Mouse (Mus musculus) hindbrain, embryonic 16.5 days (tissue): Measurements from ENCODE around the gene Adtrp. TPM values are rescaled to one million over a fixed set of nuclear protein-coding genes. Genes with fewer than 3 reads are reported as not detected.

Source experiments
- ATAC-seq: fragments of 200-750 bp; cut with Nextera tagmentation; 2 replicates; pipeline ENCODE4 v1.8.0; 2017; ENCODE audit warnings: moderate TSS enrichment, moderate library complexity
- H3K27ac ChIP-seq: fragments of 300-500 bp; sonication (generic); 2 replicates; pipeline ENCODE4 v1.5.1; 2014; ENCODE audit warnings: low read depth, mild to moderate bottlenecking, control low read depth, low read length, moderate library complexity
- H3K27me3 ChIP-seq: fragments of 300-500 bp; sonication (generic); replicated peaks from 2 replicates; pipeline ENCODE4 v1.6.1; 2014; ENCODE audit warnings: low read length; ENCODE audit not compliant: control insufficient read depth, insufficient read depth
- H3K36me3 ChIP-seq: fragments of 300-500 bp; sonication (generic); 2 replicates; pipeline ENCODE4 v1.6.1; 2014; ENCODE audit warnings: mild to moderate bottlenecking, low read length, moderate library complexity, mixed read lengths; ENCODE audit not compliant: control insufficient read depth, insufficient read depth
- H3K4me1 ChIP-seq: fragments of 300-500 bp; sonication (generic); 2 replicates; pipeline ENCODE4 v1.6.1; 2014; ENCODE audit warnings: low read depth, low read length; ENCODE audit not compliant: control insufficient read depth, insufficient read depth
- H3K4me2 ChIP-seq: fragments of 300-500 bp; sonication (generic); 2 replicates; pipeline ENCODE4 v1.6.1; 2014; ENCODE audit warnings: mild to moderate bottlenecking, low read length, control low read depth, moderate library complexity
- H3K4me3 ChIP-seq: fragments of 300-500 bp; sonication (generic); 2 replicates; pipeline ENCODE4 v1.5.1; 2014; ENCODE audit warnings: mild to moderate bottlenecking, low read length, control low read depth, moderate library complexity
- H3K9ac ChIP-seq: fragments of 300-500 bp; sonication (generic); 2 replicates; pipeline ENCODE4 v1.6.1; 2014; ENCODE audit warnings: low read depth, mild to moderate bottlenecking, control low read depth, low read length, moderate library complexity
- H3K9me3 ChIP-seq: fragments of 300-500 bp; sonication (generic); 2 replicates; pipeline ENCODE4 v1.6.1; 2014; ENCODE audit warnings: mild to moderate bottlenecking, low read length, moderate library complexity; ENCODE audit not compliant: control insufficient read depth
- WGBS: fragments of 180-500 bp; shearing (Covaris S2); extraction: QIAGEN DNeasy Blood & Tissue Kit; methylation state at CpG from one replicate; pipeline ENCODE4 v1.1.7; 2014; 5-methylcytosine and 5-hydroxymethylcytosine counted together
- polyA plus RNA-seq: library from polyadenylated mRNA; unstranded; fragments of >200 nt; fragmentation: Nextera tagmentation; extraction: Ambion mirVana; gene quantifications from 2 replicates; pipeline ENCODE4 v1.2.1, GENCODE M21; 2015

Adtrp gene
- polyA plus RNA-seq, 1 experiment from 2014 or later: 0.36 TPM

DNA sequence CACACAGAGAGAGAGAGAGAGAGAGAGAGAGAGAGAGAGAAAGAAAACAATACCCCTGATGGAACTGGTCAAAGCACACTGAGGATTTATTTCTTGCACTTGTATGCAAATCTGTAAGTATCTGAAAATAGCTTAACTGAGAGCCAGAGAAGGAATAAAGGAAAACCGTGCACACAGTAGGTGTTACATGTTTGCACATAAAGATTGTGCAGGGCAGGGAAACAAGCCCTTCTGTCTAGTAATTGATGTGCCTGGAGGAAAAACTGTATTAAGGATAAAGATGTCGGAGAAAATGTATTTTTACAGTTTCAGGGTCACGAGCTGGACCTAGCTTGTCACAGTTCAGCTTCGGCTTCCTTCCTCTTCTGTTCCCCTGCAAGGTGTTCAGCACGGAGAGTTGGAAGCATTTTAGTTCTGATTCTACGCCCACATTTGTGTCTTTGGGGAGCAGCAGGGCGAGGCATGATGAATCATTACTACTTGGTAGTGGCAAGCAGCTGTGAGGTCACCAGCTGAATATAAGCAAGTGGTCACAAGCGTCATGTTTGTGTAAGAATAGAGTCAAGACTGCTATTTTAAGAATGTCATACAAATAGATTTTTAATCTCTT, 43.7 kb downstream of the Adtrp start:
- WGBS: 64% methylated on average over 8 of the region's 8 CpGs

DNA sequence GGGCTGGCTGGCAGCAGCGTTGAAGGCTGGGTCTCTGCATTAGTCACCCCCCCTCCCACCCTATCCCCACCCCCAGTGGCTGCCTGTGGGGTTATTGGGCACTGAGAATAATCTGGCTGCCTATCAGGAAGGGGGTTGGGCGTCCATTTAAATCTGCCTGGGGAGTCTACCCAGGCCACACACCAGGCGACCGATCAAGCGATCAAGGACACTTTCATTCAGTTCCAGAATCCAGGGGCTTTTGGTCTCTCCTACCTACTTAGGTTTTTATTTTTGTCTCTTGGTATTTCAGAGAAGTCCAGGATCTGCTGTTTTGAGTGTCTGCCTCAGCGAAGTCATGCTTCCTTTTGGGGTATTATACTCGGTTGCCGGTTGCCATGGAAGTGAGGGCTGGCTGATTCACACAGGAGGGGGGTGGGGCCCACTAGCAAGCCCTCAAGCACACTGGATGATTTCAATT, 46.3 kb downstream of the Adtrp start:
- Histone ChIP-seq H3K9ac (no peak overlapping the region), H3K27me3 (no peaks in the 10 kb centered on the region), H3K27ac (peak overlapping the region; percentile 71), H3K4me1 (peaks cover 11% of the 10 kb centered on the region), H3K9me3 (no peaks in the 10 kb centered on the region), H3K4me3 (no peak overlapping the region), H3K4me2 (peak overlapping the region; percentile 40), H3K36me3 (no peaks in the 10 kb centered on the region)
- 1% methylated on average over 8 of the region's 8 CpGs for WGBS
- ATAC-seq: peak; percentile 95

More for the DNA sequence above, 43.7 kb downstream of the Adtrp start:
- no peak overlapping the region for H3K27ac ChIP-seq
- H3K4me2 ChIP-seq: no peak overlapping the region
- no peaks in the 10 kb centered on the region for H3K36me3 ChIP-seq
- no peaks in the 10 kb centered on the region; the same call in 1 of the 2 replicates for H3K27me3 ChIP-seq
- H3K4me1 ChIP-seq: peaks cover 11% of the 10 kb centered on the region
- H3K4me3 ChIP-seq: no peak overlapping the region
- no peak overlapping the region for H3K9ac ChIP-seq
- ATAC-seq: no peak
- no peaks in the 10 kb centered on the region for H3K9me3 ChIP-seq

DNA sequence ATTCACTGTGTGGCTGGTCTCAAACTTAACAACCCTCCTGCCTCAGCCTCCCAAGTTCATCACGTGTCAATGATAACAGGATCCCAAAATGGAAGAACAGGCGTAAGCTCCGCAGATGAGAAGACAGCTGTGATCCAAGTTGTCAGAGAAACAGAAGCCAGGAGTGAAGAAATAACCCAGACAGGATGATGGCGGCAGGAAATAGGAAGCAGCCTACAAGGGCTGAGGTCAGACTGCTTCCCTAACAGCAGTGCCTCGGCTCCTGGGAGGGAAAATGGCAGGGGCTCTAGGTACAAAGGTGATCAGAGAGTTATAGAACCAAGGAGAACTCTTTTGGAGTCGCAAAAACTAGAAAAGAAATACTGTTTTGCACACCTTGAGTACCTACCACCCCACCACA, 54.6 kb downstream of the Adtrp start:
- no peak overlapping the region for H3K9ac ChIP-seq
- no peaks in the 10 kb centered on the region for H3K9me3 ChIP-seq
- no peaks in the 10 kb centered on the region for H3K36me3 ChIP-seq
- no peaks in the 10 kb centered on the region for H3K27me3 ChIP-seq
- H3K27ac ChIP-seq: no peak overlapping the region
- H3K4me1 ChIP-seq: no peaks in the 10 kb centered on the region
- ATAC-seq: no peak
- WGBS: 93% methylated on average over 6 of the region's 6 CpGs
- no peak overlapping the region for H3K4me2 ChIP-seq
- H3K4me3 ChIP-seq: no peak overlapping the region

DNA sequence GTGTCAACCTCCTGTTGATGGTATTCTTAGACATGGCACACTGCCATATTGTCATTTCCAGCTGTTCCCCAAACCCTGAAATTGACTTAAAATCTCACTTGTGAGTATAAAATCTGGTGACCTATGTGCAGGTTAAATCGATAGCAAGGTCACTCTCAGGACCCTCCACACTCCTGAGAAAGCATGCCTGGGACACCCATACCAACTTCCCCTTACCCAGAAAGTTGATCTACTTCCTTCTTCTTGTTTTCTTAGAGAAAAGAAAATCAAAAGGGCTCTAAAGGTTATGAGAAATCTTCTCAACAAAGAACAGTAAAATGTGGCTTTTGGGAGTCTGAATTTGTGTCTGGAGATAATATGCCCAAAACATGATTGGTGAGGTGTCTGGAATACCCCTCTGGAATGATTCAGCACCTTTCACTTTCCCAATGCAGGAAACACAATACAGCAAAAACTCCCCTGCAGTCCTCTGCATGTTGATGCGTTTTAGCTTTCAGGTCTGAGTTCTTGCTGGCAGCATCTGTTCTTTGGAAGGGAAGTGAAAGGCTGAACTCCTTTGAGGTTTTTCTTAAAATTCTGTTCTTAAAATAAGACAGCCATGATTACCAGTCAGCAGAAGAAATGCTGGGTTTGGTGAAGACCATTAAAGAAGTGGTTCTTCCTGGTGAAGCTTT, 59.5 kb downstream of the Adtrp start:
- Histone ChIP-seq H3K9me3 (no peaks in the 10 kb centered on the region), H3K36me3 (no peaks in the 10 kb centered on the region), H3K4me3 (no peak overlapping the region), H3K4me1 (no peaks in the 10 kb centered on the region), H3K4me2 (no peak overlapping the region), H3K27ac (no peak overlapping the region), H3K9ac (no peak overlapping the region), H3K27me3 (no peaks in the 10 kb centered on the region)
- WGBS: 71% methylated on average over 2 of the region's 2 CpGs
- ATAC-seq: no peak

DNA sequence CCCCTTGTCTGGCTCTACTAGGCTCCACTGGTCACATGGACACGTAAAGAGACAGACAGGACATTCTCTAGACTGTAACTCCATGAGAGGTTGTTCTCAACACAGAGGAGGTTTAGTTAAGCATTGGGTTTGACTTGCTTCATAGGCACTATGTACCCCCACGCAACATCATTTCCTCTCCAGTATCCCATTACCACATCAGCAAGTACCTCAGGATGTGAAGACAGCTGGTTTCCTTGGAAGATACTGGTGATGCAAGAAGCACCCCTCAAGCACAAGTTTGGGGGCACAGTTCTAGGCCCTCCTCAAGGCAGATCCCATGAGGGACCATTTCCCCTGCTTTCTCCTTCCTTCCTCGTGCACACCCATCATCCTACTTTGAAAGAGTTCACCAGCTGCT, 60.8 kb downstream of the Adtrp start:
- ATAC-seq: no peak
- Histone ChIP-seq H3K27ac (no peak overlapping the region), H3K27me3 (no peaks in the 10 kb centered on the region), H3K4me2 (no peak overlapping the region), H3K4me3 (no peak overlapping the region), H3K36me3 (no peaks in the 10 kb centered on the region), H3K9ac (no peak overlapping the region), H3K4me1 (no peaks in the 10 kb centered on the region), H3K9me3 (no peaks in the 10 kb centered on the region)
- WGBS: 89% methylated on average over 3 of the region's 3 CpGs

DNA sequence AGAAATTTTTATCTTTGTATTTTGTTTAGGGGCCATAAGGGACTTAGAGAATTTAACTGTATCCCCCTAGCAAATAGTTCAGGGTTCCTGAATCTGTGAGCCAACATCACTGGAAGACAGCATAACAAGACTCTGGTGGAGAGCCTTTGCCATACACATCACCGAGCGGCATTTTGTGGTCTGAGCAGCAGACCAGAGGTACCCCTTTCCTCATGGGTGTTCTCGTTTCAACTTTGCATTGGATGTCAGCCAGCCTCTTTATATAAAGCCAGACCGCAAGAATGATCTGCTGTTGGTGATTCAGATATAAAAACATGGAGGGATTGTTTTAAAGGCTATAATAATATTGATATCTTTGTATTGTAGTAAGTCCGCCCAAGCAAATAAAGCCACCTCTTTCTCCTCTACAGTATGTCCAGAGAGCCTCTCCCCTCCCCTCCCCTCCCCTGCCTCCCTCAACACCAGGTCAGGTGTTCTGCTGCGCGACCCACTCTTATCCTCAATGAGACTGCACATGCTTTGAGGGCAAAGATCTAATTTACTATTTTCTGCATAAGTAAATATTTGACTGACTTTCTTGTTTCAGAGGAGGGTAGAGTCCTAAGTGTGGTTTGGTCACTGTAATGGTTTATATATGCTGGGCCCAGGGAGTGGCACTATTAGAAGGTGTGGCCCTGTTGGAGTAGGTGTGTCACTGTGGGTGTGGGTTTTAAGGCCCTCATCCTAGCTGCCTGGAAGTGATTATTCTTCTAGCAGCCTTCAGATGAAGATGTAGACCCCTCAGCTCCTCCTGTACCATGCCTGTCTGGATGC, 62.4 kb downstream of the Adtrp start:
- H3K27ac ChIP-seq: no peak overlapping the region
- no peaks in the 10 kb centered on the region for H3K4me1 ChIP-seq
- no peak overlapping the region for H3K9ac ChIP-seq
- no peaks in the 10 kb centered on the region for H3K36me3 ChIP-seq
- no peak for ATAC-seq
- H3K4me3 ChIP-seq: no peak overlapping the region
- WGBS: 76% methylated on average over 7 of the region's 7 CpGs
- no peak overlapping the region for H3K4me2 ChIP-seq
- no peaks in the 10 kb centered on the region for H3K27me3 ChIP-seq
- no peaks in the 10 kb centered on the region for H3K9me3 ChIP-seq

DNA sequence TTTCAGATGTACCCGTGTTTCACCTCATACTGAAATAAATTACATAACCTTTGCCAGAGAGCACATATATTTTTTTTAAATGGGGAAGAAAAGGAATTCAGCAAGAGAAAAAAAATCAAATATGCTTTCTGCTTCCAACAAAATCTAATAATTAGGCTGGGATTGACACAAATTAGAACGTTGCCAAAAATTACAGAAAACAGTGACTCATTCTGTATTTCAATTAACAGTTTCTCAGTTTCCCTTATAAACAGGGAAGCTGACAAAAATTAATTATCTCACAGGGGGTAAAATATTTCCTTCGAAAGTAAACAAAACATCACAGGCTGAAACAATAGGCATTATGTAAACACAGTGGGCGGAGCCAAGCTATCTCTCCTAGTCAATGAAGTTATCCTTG, 67.2 kb downstream of the Adtrp start:
- no peaks in the 10 kb centered on the region for H3K4me1 ChIP-seq
- H3K27ac ChIP-seq: no peak overlapping the region
- no peaks in the 10 kb centered on the region for H3K27me3 ChIP-seq
- no peak overlapping the region for H3K4me2 ChIP-seq
- WGBS: 74% methylated on average over 4 of the region's 4 CpGs
- H3K36me3 ChIP-seq: no peaks in the 10 kb centered on the region
- H3K9ac ChIP-seq: no peak overlapping the region
- H3K9me3 ChIP-seq: no peaks in the 10 kb centered on the region
- ATAC-seq: no peak
- no peak overlapping the region for H3K4me3 ChIP-seq

DNA sequence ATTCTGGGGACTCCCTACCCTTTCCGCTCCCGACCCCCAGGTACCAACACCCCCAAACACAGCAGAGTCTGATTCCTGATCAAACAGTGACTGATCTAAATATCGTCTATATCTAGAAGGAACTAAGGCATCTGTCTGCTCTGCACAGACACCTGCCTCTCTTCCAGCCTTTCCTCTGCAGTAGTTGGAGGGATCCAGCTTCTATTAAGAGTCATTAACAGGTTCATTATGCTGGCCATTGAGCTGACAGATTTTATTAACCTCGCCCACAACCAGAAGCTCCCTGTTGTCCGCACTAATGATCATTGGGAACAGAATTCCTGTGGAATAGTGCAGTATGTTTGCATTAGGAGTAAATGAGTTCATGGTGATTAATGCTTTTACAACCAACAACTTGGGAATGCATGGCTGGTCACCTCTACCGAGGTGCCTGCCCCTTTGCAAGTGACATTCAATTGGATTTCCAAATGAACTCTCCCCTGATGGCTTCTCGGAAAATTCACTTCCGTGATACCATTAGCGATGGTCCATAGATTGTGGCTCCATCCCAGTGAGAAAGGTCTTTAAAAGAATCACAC, 67.8 kb downstream of the Adtrp start:
- Histone ChIP-seq H3K9me3 (no peaks in the 10 kb centered on the region), H3K4me2 (no peak overlapping the region), H3K36me3 (no peaks in the 10 kb centered on the region), H3K27ac (no peak overlapping the region), H3K4me1 (no peaks in the 10 kb centered on the region), H3K9ac (no peak overlapping the region), H3K4me3 (no peak overlapping the region), H3K27me3 (no peaks in the 10 kb centered on the region)
- 68% methylated on average over 9 of the region's 9 CpGs for WGBS
- peak; percentile 52 for ATAC-seq

DNA sequence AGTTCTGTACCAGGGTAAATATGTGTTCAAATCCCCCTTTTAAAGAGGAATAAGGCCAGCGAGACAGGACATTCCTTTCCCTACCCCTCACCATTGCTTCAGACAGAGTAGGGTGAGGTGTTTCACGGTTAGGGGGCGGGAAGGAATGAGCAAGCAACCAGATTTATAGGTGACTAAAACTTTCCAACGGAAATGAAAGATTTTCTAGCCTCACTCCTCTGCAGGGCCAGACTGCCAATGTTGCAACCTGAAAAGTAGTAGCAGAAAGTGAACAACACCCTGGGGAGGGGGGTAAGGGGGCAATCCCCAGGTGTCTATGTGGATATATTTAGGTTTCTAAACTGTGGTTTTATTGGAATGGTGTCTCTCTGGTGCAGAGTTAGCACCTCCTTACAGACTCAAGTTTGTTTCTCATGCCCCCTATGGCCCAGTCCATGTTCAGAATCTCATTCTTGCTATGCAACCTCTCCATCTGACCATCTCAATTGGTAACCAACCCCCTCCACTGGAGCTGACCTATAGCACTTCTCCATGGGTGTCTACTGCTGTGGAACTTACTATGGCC, 73.6 kb downstream of the Adtrp start:
- no peak for ATAC-seq
- WGBS: 91% methylated on average over 4 of the region's 4 CpGs
- H3K4me3 ChIP-seq: no peak overlapping the region
- H3K27me3 ChIP-seq: no peaks in the 10 kb centered on the region
- H3K4me1 ChIP-seq: no peaks in the 10 kb centered on the region
- H3K9me3 ChIP-seq: no peaks in the 10 kb centered on the region
- no peak overlapping the region for H3K4me2 ChIP-seq
- H3K36me3 ChIP-seq: no peaks in the 10 kb centered on the region
- no peak overlapping the region for H3K27ac ChIP-seq
- no peak overlapping the region for H3K9ac ChIP-seq
